Mouse (Mus musculus) stomach, postnatal 0 days (tissue): ENCODE measurements around the gene Masp1.

Source experiments
- CTCF ChIP-seq: IDR thresholded peaks from 2 replicates; pipeline ENCODE4 v1.5.1; 2016; ENCODE audit warnings: antibody characterized with exemption, low read depth, mild to moderate bottlenecking, moderate library complexity
- EP300 ChIP-seq: optimal IDR thresholded peaks from 2 replicates; pipeline ENCODE3; 2016; ENCODE audit warnings: antibody characterized with exemption

DNA sequence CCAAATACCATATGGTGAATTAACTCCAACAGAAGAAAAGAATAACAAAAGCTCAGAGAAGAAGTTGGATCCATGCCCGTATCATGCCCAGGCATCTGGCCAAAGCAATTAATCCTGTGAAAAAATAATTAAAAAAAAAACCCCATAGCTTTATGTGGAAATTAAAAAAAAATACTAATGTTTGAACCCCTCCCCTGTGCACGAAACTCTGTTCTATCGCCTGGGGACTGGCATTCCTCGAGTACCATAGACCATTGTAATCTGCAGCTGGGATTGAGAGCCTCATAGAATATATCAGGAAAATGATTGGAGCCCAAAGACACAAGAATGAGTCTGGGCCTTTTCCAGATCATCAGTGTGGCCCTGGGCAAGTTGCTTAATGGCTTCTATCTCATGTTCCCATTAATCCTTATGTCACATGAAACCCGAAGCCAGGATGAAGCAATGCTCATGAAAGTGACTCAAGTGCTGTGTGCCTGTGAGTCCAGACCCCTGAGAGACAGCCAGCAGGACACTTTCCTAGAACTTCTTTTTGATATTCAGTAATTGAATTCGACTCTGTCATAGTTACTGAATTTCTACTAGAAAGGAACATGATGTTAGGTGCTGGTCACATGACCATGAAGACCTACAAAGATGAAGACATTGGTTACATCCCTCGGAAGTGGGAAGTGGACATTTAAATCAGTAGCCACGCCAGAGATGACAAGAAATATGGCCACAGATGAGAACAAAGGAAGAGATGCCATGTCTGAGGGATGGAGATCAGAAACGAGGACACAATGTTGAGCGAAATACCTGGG, 1.8 kb downstream of the Masp1 start:
- TF ChIP-seq CTCF (no peak), EP300 (no peak)
